ENCODE assay signal across 12 mouse cellular contexts in the genomic region with DNA sequence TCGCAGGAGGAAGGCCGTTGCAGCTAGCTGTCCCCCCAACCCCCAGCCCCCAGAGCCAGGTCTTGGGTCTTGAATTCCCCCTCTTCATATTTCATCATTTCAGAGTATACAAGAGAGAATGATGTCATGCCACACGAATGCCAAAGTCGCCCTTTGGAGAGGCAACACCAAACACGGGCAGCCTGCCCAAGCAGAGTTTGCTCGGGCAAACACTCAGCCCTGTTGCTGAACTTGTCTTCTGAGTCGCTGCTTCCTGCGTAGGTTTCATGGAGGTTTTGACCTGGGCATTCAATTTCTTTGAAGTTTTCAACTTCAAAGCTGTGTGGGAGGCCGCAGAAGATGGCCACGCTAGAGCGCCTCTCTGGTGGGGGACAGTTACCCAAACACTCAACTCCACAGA.
A peak's percentile ranks its signal among the peaks of the same experiment; 100 is the strongest.
DNase-seq lines count a peak whose midpoint lies in the region; ATAC-seq and TF ChIP-seq lines count a peak whose summit lies in the region.
"Had no signal": no experiment of that assay in that cellular context is flagged by ENCODE, and none has a peak within 500 bp of the region (broad histone marks: within the 10 kb centered on the region; RNA-seq: fewer than 3 reads in every experiment).

No protein-coding gene starts in this region.

- 65% methylated on average over 11 of the region's 11 CpGs for WGBS in heart, embryonic 16.5 days
- 79% methylated on average over 11 of the region's 11 CpGs for whole genome bisulfite sequencing in intestine, postnatal 0 days

- TF ChIP-seq CTCF in intestine, postnatal 0 days (IDR thresholded peaks at IDR 0.05; ENCODE audit: low read depth) = no peak

- no peak overlapping the region for H3K4me3 ChIP-seq in heart, embryonic 16.5 days (ENCODE audit: low read length)
- no peak overlapping the region for H3K4me3 ChIP-seq in intestine, postnatal 0 days (ENCODE audit: low read depth, low read length)
- H3K4me3 ChIP-seq: embryonic facial prominence, embryonic 13.5 days; liver, embryonic 15.5 days had no signal

- H3K27me3 ChIP-seq in heart, embryonic 16.5 days (ENCODE audit: control insufficient read depth, insufficient read depth, low read length) = no peaks in the 10 kb centered on the region
- no peaks in the 10 kb centered on the region for H3K27me3 ChIP-seq in intestine, postnatal 0 days (replicated peaks; ENCODE audit: control insufficient read depth, insufficient read depth, low read length)
- H3K27me3 ChIP-seq: embryonic facial prominence, embryonic 13.5 days; liver, embryonic 15.5 days had no signal

- no peak for DNase-seq in heart, postnatal 36 days
- peak; percentile 42 for DNase-seq in 3T3-L1 (ENCODE audit: low read depth, low spot score)
- DNase-seq in adrenal gland, postnatal 14 days = peak; percentile 71
- peak; percentile 88 for DNase-seq in lung, postnatal 14 days
- no peak for DNase-seq in left cerebral cortex, adult 8-10 months (ENCODE audit: low spot score in 2 of 2)
- DNase-seq: cerebellum, adult 8-10 months; retina, postnatal 1 day had no signal

- no peak overlapping the region for H3K9ac ChIP-seq in heart, embryonic 16.5 days (ENCODE audit: low read length)
- no peak overlapping the region for H3K9ac ChIP-seq in intestine, postnatal 0 days (ENCODE audit: low read depth, low read length)
- H3K9ac ChIP-seq: embryonic facial prominence, embryonic 13.5 days; hindbrain, embryonic 14.5 days; liver, embryonic 15.5 days had no signal

- intact Hi-C loops in heart, postnatal 36 days (cut with DNase I) = no loop called here

- H3K4me2 ChIP-seq in heart, embryonic 16.5 days (ENCODE audit: low read depth, low read length) = no peak overlapping the region
- no peak overlapping the region for H3K4me2 ChIP-seq in intestine, postnatal 0 days (replicated peaks; ENCODE audit: low read depth)
- H3K4me2 ChIP-seq: embryonic facial prominence, embryonic 13.5 days; hindbrain, embryonic 14.5 days; liver, embryonic 15.5 days had no signal

- no peaks in the 10 kb centered on the region for H3K9me3 ChIP-seq in heart, embryonic 16.5 days (replicated peaks; ENCODE audit: control insufficient read depth, low read length)
- 0 out of 2 replicates have a peak, but pooled peaks cover 5% of the 10 kb centered on the region for H3K9me3 ChIP-seq in intestine, postnatal 0 days (ENCODE audit: control insufficient read depth)
- H3K9me3 ChIP-seq: embryonic facial prominence, embryonic 13.5 days; liver, embryonic 15.5 days had no signal

- H3K36me3 ChIP-seq in heart, embryonic 16.5 days (ENCODE audit: control insufficient read depth, insufficient read depth) = no peaks in the 10 kb centered on the region
- no peaks in the 10 kb centered on the region for H3K36me3 ChIP-seq in intestine, postnatal 0 days (ENCODE audit: control insufficient read depth, insufficient read depth)
- H3K36me3 ChIP-seq: embryonic facial prominence, embryonic 13.5 days; liver, embryonic 15.5 days had no signal

- no peak for ATAC-seq in heart, embryonic 16.5 days (replicated peaks; ENCODE audit: extremely low read depth, insufficient read depth, low FRiP score)
- no peak for ATAC-seq in intestine, postnatal 0 days

- H3K4me1 ChIP-seq in heart, embryonic 16.5 days (ENCODE audit: control insufficient read depth, insufficient read depth, low read length) = peaks cover 10% of the 10 kb centered on the region
- H3K4me1 ChIP-seq in intestine, postnatal 0 days (replicated peaks; ENCODE audit: control insufficient read depth, insufficient read depth, low read length) = no peaks in the 10 kb centered on the region

- H3K27ac ChIP-seq in heart, embryonic 16.5 days (ENCODE audit: low read length) = peak overlapping the region; percentile 21; the same call in 1 of the 2 replicates
- H3K27ac ChIP-seq in intestine, postnatal 0 days (ENCODE audit: low read depth, low read length) = no peak overlapping the region
- H3K27ac ChIP-seq: embryonic facial prominence, embryonic 13.5 days; hindbrain, embryonic 14.5 days; liver, embryonic 15.5 days had no signal

Comparison
In these comparisons a context has a peak if more than half of its experiments do, and no peak if none do; other contexts are left out.
1. DNase-seq: peak in 3T3-L1 (single experiment), adrenal gland, postnatal 14 days (single experiment) and lung, postnatal 14 days (single experiment); none in heart, postnatal 36 days (0 of 2) and left cerebral cortex, adult 8-10 months (0 of 2).